Mouse (Mus musculus) right cerebral cortex, postnatal 10 days (tissue): ENCODE data around the gene Pabpn1l.
"Not testable (repeated sequence)": the region's sequence is repeated elsewhere in the genome, so short reads cannot be mapped to it uniquely, and the experiment has no call there.

Experiments used
- DNase-seq, 2 experiments: peaks; one replicate each; pipeline ENCODE4 v3.0.0; 2021; ENCODE audit warnings: low spot score in 2 of 2

Gene Pabpn1l

DNA sequence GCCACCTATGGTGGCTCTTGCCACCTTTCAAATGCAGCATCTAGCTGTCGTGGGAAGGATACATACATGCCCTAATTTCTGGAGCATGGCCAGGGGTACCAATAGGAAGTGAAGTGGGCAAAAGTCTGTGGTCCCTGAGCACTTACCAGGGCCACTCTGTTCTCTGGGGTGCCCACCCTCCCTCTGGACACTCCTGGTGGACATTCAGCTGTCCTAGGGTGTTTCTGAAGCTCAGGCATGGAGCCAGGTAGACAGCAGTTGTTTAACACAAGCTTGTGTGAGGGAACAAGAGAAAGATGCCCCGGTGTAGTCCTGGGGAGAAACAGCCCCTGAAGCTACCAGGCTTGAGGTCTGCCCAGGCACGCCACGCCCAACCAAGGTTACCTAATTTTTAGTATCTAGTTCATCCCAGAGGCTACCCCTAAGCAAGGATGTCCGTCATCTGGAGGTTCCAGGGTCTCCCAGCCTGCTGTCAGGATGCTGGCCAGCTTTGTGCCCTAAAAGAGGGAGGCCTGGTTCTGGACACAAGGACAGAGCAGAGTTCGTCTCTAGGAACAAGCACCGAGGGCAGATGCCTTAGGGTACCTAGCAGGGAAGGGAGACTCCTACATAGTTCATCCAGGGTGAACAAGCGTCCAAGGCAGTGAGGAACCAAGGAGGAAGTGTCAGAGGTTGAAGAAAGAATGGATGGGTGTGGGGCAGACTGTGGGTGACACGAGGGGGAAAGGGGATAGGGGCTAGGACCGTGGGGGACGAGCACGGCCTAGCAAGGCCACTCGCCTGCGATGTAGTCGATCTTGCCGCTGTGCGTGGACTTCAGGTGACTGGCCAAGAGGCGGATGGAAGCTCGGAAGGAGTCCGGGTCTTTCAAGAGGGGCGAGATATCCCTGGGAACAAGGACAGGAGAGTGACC, 46.5 kb downstream of the Pabpn1l start:
- no peak for DNase-seq

DNA sequence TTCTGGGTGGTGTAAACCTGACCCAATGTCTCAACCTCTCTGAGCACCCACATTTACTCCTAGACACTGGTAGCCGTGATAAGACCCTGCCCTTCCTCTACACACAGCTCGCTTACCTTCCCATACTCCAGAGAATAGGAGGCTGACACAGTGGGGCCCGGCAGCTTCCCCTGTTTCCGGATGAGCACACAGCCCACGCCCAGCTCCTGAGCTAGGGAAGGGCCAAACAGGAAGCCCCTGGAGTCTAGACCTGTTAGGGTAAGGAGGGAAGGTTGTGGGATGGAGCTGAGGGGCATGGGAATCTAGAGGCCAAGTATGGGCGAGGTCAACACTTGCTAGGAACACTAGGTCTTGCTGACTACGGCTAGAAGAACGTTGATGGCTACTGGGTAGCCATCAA, 47.3 kb downstream of the Pabpn1l start:
- no peak for DNase-seq

GRCm38 (mm10) chr8:122574667-122575251, 47.8 kb downstream of the Pabpn1l start:
- DNase-seq = no peak

- DNase-seq = no peak
Observed at GRCm38 (mm10) chr8:122574264-122574663, 48.3 kb downstream of the Pabpn1l start.

DNA sequence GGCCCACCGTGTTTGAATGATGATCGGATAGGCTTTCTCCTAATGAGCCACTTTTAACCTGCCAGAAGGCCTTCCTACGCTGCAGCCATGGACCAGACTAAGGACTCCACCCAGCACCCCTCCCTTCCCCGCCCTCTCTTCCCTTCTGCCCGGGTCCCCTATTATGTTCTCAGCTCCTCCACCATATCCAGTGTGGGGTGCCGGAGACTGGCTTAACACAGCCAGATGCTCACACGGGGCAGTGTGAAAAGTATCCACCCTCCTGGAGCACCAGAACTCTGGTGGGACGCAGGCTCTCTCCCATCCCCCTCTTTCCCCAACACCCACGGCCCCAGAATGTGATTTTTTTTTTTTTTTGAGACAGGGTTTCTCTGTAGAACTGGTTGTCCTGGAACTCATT, 49.0 kb downstream of the Pabpn1l start:
- no peak for DNase-seq

GRCm38 (mm10) chr8:122573176-122573575, 49.4 kb downstream of the Pabpn1l start:
- DNase-seq = not testable (repeated sequence)

DNA sequence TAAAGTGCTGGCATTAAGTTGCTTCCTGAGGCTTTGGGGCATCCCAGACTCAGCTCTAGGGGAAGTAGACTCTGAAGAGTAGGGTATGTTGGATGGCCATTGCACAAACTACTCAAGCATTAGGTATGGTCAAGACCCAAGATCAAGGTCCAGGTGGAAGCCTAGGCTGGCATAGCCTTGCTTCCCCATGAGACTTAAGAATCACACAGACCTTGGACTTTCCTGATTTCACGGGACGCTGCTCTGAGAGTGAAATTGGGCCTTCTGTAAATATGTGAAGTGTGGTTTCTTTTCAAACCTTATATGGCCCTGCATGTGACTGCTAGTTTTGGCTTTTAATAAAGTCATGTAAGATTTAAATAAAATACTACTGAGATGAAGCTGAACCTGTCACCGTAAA, 49.8 kb downstream of the Pabpn1l start:
- DNase-seq = no peak

DNA sequence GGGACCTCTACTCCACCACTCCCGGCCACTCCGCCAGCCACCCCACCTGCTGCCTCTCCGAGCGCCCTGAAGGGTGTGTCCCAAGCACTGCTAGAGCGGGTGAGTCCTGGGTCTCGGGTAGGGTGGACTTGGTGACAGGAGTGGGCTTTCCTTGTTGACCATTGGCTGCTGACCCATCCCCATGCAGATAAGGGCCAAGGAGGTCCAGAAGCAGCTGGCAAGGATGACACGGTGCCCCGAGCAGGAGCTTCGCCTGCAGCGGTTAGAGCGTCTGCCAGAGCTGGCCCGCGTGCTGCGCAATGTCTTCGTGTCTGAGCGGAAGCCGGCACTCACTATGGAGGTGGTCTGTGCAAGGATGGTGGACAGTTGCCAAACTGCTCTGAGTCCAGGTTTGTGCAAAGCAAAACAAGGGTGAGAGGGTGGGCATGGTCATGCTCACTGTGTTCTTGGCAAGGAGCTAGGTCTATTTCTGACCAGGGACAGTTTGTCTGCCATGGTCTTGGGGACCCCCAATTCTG, 50.7 kb downstream of the Pabpn1l start:
- no peak for DNase-seq

DNA sequence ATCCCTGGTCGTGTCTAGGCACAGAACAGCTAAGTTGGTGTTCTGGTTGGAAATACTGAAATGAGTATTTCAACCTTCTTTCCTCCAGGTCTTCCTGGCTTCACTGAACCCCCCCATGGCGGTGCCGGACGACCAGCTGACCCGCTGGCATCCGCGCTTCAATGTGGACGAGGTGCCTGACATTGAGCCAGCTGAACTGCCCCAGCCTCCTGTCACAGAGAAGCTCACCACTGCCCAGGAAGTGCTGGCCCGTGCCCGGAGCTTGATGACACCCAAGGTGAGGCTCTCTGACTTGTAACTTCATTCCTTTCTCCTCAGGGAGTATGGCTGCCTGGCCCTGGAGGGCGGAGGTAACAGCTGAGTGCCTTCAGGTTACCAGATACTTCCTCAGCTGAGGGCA, 51.4 kb downstream of the Pabpn1l start:
- DNase-seq = no peak

DNA sequence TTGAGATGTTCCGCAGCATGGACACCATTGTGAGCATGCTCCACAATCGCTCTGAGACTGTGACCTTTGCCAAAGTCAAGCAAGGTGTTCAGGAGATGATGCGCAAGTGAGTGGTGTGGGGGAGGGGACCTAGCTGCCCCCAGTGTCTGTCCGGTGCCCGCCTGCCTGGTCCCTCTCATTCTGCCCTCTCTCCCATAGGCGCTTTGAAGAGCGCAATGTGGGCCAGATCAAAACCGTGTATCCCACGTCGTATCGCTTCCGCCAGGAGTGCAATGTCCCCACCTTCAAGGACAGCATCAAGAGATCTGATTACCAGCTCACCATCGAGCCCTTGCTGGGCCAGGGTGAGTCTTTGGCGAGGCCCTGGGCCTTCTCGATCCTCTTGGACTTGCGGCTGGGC, 52.5 kb downstream of the Pabpn1l start:
- DNase-seq = no peak
